Mouse (Mus musculus): ENCODE data around the gene Gm10197.

The Gm10197 gene

GRCm38 (mm10) chr19:53394552-53394951, 23.0 kb upstream of the Gm10197 start:
- peak in 1 of 2 experiments; percentile 15 for DNase-seq (ENCODE audit: low spot score in 2 of 2)

DNA sequence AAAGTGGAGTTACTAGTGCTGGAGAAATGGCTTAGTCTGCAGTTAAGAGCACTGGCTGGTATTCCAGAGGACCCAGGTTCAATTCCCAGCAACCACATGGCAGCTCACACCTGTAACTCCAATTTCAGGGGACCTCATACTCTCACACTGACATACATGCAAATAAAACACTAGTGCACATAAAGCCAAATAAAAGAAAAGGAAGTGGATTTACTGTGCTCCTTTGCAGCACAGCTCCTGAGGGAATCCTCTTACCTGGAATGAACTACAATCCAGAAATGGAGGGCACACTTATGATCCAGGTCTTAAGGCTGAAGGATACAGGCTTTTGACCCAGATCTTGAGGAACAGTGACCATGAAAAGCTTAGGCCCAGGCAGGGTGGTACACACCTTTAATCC, 22.1 kb upstream of the Gm10197 start:
- no peak for DNase-seq (ENCODE audit: low spot score in 2 of 2)

GRCm38 (mm10) chr19:53392781-53393343, 21.3 kb upstream of the Gm10197 start:
- DNase-seq (ENCODE audit: low spot score in 2 of 2), result no peak

DNA sequence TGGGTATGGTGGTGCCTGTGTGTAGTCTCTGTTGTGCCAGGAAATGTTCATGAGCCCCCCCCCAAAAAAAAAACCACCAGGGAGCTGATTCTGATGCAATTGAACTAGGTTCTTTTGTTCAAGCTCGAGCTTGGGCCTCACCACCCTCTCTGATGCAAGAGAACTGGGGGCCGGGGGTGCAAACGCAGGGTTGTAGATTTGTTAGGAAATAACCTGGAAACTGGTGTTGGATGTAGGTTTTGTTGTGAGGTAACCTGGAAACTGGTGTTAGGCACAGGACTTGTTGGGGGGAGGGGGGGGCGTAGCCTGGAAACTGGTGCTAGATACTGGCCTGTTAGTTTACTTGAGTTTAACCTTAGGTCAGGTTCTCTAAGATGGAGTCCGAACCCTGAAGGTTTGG, 20.2 kb upstream of the Gm10197 start:
- no peak for DNase-seq (ENCODE audit: low spot score in 2 of 2)

DNA sequence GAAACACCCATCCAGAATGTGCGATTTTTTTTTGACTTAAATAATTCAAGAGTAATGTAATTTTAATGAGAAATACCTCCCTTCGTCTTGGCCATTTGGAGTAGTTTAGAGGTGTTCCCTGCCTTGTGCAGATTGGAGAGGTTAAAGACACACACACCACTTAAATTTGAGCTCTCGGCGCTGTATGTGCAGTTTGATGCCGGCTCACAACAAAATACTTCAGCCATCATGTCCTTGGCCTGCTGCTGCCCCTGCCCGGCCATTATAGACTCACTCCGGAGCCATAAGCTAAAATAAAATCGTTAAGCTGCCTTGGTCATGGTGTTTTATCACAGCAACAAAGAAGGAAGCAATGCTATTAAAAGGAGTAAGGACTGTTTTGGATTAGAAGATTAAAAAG, 19.8 kb upstream of the Gm10197 start:
- no peak for DNase-seq (ENCODE audit: low spot score in 2 of 2)

- DNase-seq (ENCODE audit: low spot score in 2 of 2), result peak; percentile 97 to 100
Observed at GRCm38 (mm10) chr19:53390495-53391007, 19.0 kb upstream of the Gm10197 start, which contains the start of gene Smndc1. TSS of gene Smndc1 (minus strand) at chr19:53390578.

DNA sequence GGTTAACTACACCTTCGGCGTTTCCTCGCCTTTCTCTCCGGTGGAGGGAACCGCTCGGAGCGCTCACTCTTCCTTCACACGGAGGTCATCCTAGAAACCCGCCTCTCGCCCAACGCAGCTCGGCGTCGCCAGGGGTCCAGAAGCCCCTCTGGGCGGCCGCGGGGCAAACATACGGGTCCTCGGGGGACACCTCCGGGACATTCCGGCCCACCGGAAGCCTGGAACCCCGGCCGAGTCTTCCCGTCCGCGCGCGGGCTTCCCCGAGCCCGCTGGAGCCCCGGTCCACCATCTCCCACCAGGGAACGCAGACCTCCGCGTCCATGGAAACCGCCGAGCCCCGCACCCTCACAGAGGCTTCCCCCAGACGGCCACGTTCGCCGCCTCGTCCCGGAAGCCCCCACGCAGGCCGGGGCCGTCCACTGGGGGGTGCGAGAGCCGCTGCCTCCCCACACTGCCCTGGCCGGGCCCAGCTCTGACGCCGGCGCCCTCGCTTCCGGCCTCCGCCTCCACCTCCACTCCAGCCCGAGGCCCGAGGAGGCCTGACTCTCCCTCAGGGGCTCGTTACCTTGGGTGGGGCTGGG, 18.4 kb upstream of the Gm10197 start:
- no peak for DNase-seq (ENCODE audit: low spot score in 2 of 2)

GRCm38 (mm10) chr19:53389417-53389816, 17.9 kb upstream of the Gm10197 start:
- no peak for DNase-seq (ENCODE audit: low spot score in 2 of 2)

GRCm38 (mm10) chr19:53383336-53383735, 11.8 kb upstream of the Gm10197 start:
- DNase-seq (ENCODE audit: low spot score in 2 of 2), result no peak

DNA sequence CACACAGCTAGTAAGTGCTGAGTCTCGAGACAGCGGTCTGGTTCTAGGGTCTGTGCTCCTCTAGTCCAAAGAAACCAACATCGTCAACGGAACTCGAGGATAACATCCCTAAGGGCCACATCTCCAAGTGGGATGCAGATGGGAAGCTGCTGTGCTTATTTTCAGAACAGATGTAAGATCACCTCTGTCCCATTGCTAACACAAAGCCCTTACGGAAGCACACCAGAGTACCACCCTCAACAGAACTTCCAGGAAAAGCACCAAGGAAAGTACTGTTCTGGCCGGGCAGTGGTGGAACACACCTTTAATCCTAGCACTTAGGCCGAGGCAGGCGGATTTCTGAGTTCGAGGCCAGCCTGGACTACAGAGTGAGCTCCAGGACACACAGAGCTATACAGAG, 6.9 kb upstream of the Gm10197 start:
- DNase-seq (ENCODE audit: low spot score in 2 of 2), result no peak

DNA sequence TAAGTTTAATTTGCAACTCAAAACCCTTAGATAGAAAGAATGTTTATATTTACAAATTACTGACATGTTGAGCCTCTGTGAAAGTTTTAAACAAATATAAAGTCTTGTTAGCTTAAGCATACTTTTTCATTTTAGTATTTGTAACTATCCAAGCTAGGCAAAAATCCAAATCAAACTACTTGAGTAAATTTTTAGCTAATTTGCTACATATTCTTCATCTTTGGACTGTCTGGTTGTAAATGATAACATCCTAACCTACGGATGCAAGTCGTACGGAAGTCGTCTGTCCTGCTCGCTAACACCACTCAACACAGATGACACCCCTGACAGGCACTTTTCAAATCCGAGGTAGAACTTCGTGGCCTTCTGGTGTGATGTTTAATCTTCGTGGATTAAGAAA, 6.1 kb upstream of the Gm10197 start:
- no peak for DNase-seq (ENCODE audit: low spot score in 2 of 2)

DNA sequence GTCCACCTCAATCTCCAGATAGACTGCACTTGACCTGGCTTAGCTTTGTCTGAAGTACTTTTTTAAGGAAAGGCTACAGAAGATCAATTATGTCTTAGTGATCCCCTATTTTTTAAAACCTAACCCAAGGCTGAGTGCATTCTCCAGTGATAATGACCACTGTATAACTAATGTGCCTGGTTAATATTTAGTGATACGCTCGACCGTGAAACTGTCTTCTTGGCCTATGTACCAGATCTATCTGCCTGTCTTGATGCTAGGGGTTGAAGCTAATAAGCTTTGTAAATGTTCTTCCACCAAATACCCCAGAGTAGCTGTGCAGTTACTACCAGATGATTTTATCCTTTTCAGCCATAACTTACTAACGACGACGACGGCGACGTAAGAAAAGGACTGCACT, 4.2 kb upstream of the Gm10197 start:
- no peak for DNase-seq (ENCODE audit: low spot score in 2 of 2)

DNA sequence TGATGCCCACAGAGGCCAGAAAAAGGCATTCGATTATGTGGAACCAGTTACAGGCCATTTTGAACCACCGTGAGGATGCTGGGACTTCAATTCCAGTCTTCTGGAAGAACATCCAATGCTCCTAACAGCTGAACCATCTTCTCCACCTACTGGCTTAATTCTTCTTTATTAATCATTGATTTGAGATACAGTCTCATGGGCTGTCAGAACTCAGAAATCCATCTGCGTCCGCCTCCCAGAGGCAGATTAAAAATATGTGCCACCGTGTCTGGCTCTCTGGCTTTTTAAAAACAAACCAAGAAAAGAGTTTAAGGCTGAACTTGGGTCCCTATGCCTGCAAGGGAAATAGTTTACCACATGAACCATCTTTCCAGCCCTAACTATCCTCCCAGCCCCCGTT, 3.7 kb upstream of the Gm10197 start:
- DNase-seq (ENCODE audit: low spot score in 2 of 2), result no peak

- no peak for DNase-seq (ENCODE audit: low spot score in 2 of 2)
Observed at GRCm38 (mm10) chr19:53373570-53373969, 2.0 kb upstream of the Gm10197 start.

DNA sequence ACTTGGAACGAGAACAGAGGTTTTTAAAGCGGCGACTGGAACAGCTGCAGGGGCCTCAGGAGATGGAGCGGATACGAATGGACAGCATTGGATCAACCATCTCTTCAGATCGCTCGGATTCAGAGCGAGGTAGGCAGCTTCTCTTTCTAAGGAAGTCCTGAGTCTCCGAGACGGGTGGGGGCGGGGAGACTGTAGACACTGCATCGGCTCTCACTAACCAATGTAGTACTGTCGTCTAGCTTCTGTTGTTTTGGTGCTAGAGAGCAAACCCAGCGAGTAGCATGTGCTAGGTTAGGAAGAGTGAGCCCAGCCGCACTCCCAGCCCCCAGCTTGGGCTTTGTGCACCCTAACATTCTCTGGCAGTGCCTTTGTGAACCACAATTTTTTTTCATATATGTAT, 1.3 kb downstream of the Gm10197 start:
- no peak for DNase-seq (ENCODE audit: low spot score in 2 of 2)

DNA sequence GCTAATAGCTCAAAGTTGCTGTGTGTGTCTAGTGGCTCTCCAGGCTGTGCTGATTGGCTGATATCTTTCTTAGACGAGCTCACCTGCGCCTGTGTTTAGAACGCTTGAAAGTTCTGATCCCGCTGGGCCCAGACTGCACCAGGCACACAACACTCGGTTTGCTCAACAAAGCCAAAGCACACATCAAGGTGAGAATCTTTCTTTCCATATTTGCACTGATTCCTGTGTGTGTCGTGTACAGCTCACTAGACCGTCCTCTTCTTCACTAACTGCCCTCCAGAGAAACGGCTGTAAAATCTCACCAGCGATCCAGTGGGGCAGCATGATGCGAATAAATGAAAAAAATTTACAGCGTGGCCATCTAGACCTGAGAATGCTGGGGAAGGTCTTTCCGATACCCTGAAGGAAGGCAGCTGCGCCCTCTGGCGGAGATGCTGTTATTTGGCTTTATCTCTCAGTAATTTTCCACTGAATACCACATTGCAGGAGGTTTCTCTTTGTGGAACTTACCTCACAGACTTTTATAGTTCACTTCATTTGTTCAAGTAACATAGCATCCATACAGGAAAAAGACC, 2.0 kb downstream of the Gm10197 start:
- DNase-seq (ENCODE audit: low spot score in 2 of 2), result peak; percentile 64 to 84

- no peak for DNase-seq (ENCODE audit: low spot score in 2 of 2)
Observed at GRCm38 (mm10) chr19:53366881-53367280, 4.7 kb downstream of the Gm10197 start.

- DNase-seq (ENCODE audit: low spot score in 2 of 2), result no peak
Observed at GRCm38 (mm10) chr19:53366057-53366775, 5.3 kb downstream of the Gm10197 start.

DNA sequence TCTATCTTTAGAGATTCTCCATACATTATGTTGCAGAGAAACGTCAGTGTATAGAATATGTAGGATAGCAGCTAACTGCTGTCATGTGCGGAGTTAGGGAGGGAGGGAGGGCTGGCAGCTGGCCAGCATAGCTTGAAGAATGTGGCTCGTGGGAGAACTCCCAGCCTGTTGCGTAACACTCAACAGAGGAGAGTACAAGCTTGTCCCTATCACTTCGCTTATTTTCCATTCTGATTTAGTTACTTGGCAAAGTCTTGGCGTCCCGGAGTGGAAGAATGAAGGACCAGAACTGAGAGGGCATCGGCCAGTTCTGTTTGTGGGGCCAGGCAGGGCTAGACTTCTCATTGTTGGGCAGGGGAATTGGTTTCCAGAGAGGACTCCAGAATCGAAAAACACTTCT, 6.6 kb downstream of the Gm10197 start:
- no peak for DNase-seq (ENCODE audit: low spot score in 2 of 2)

DNA sequence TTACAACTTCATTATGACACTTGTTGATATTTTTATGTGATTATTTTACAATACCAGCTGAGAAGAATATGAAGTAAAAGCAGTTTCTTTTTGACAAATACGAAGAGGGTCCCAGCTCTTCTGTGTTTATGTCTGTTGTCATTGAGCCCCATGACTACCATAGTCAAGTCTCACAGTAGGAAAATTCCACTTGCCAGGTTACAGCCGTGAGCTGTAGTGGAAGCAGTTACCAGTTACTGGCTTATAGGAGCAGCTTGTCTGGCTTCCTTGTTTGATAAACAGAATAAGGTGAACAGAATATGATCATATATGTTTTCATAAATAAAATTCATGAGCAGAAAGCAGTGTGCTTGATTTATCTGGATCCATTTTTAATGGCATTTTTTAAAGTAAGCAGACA, 7.0 kb downstream of the Gm10197 start:
- DNase-seq (ENCODE audit: low spot score in 2 of 2), result no peak

GRCm38 (mm10) chr19:53362967-53363366, 8.6 kb downstream of the Gm10197 start:
- DNase-seq (ENCODE audit: low spot score in 2 of 2), result peak; percentile 62 to 78

GRCm38 (mm10) chr19:53360265-53360958, 11.2 kb downstream of the Gm10197 start:
- DNase-seq (ENCODE audit: low spot score in 2 of 2), result no peak
